Mouse (Mus musculus) MEL (cell line): ENCODE results near the gene Bcr.
A peak's percentile ranks its signal among the peaks of the same experiment; 100 is the strongest.

Source experiments
- CTCF ChIP-seq, 3 experiments: IDR thresholded peaks in 2 of 3; conservative IDR thresholded peaks in 1 of 3; 2 replicates each; pipeline ENCODE4 v1.5.1; 2011 to 2012; ENCODE audit warnings: low read length in 3 of 3, low read depth in 2 of 3, mild to moderate bottlenecking in 2 of 3, improper control_type of control experiment in 1 of 3, inconsistent platforms in 1 of 3, mixed read lengths in 1 of 3, moderate library complexity in 1 of 3; ENCODE audit not compliant: control insufficient read depth in 1 of 3, insufficient read depth in 1 of 3, poor library complexity in 1 of 3, severe bottlenecking in 1 of 3
- E2F4 ChIP-seq: IDR thresholded peaks from 2 replicates; pipeline ENCODE4 v1.6.1; 2011; ENCODE audit warnings: low read depth, low read length, improper control_type of control experiment, borderline replicate concordance
- EP300 ChIP-seq, 2 experiments: IDR thresholded peaks; 2 replicates each; pipeline ENCODE4 v1.6.1; 2011; ENCODE audit warnings: improper control_type of control experiment in 2 of 2, low read length in 2 of 2, low read depth in 1 of 2, mild to moderate bottlenecking in 1 of 2
- ETS1 ChIP-seq: IDR thresholded peaks from 2 replicates; pipeline ENCODE4 v1.6.1; 2012; ENCODE audit warnings: low read depth, mild to moderate bottlenecking, inconsistent platforms, low read length, improper control_type of control experiment, moderate library complexity
- JUND ChIP-seq: IDR thresholded peaks from 2 replicates; pipeline ENCODE4 v1.6.1; 2011; ENCODE audit warnings: low read depth, mild to moderate bottlenecking, improper control_type of control experiment, low read length
- KAT2A ChIP-seq: conservative IDR thresholded peaks from 2 replicates; pipeline ENCODE4 v1.6.1; 2012; ENCODE audit warnings: low read depth, low read length, improper control_type of control experiment, inconsistent platforms
- MEF2A ChIP-seq: IDR thresholded peaks from 2 replicates; pipeline ENCODE4 v1.6.1; 2014; ENCODE audit warnings: low read depth, mild to moderate bottlenecking, inconsistent platforms, low read length, improper control_type of control experiment; ENCODE audit not compliant: poor library complexity, insufficient replicate concordance, severe bottlenecking; ENCODE audit errors: extremely low read depth
- NRF1 ChIP-seq: IDR thresholded peaks from 2 replicates; pipeline ENCODE4 v1.6.1; 2014; ENCODE audit warnings: low read depth, mild to moderate bottlenecking, inconsistent platforms, low read length, improper control_type of control experiment, moderate library complexity; ENCODE audit not compliant: poor library complexity, insufficient read depth, severe bottlenecking
- POLR2A ChIP-seq, 2 experiments: IDR thresholded peaks; 2 replicates each; pipeline ENCODE4 v1.6.1; 2011 to 2012; ENCODE audit warnings: low read length in 2 of 2, mild to moderate bottlenecking in 2 of 2, control low read depth in 1 of 2, improper control_type of control experiment in 1 of 2, low read depth in 1 of 2, moderate library complexity in 1 of 2; ENCODE audit not compliant: control insufficient read depth in 1 of 2, insufficient read depth in 1 of 2, poor library complexity in 1 of 2
- UBTF ChIP-seq: IDR thresholded peaks from 2 replicates; pipeline ENCODE4 v1.6.1; 2012; ENCODE audit warnings: low read depth, mild to moderate bottlenecking, inconsistent platforms, low read length, improper control_type of control experiment, moderate library complexity, borderline replicate concordance; ENCODE audit not compliant: insufficient read depth
- USF1 ChIP-seq: IDR thresholded peaks from 2 replicates; pipeline ENCODE4 v1.6.1; 2014; ENCODE audit warnings: low read depth, mild to moderate bottlenecking, inconsistent platforms, low read length, improper control_type of control experiment, moderate library complexity

GRCm38 (mm10) chr10:75191647-75192046 is 131.3 kb downstream of the Bcr start:
- TF ChIP-seq POLR2A (IDR thresholded peaks at IDR 0.05; ENCODE audit: control insufficient read depth in 1 of 2, insufficient read depth in 1 of 2, low read depth in 1 of 2, low read length in 2 of 2, poor library complexity in 1 of 2) (no peak), MEF2A (no peak), CTCF (IDR thresholded peaks at IDR 0.05 in 2 of 3, conservative IDR thresholded peaks at IDR 0.05 in 1 of 3; ENCODE audit: control insufficient read depth in 1 of 3, insufficient read depth in 1 of 3, low read depth in 2 of 3, low read length in 3 of 3, poor library complexity in 1 of 3, severe bottlenecking in 1 of 3) (peak; percentile 43 to 66 (median 54)), EP300 (IDR thresholded peaks at IDR 0.05; ENCODE audit: low read depth in 1 of 2, low read length in 2 of 2) (no peak), USF1 (no peak), E2F4 (no peak), KAT2A (no peak), JUND (no peak), UBTF (no peak), ETS1 (no peak), NRF1 (no peak)
